Mouse (Mus musculus) thymus, adult 18-20 months (tissue): ENCODE measurements around the gene Olfr1002.
"Not testable (repeated sequence)": the region's sequence is repeated elsewhere in the genome, so short reads cannot be mapped to it uniquely, and the experiment has no call there.

Source experiments
- DNase-seq, 2 experiments: peaks; one replicate each; pipeline ENCODE4 v3.0.0; 2022; ENCODE audit warnings: mixed read lengths in 2 of 2

Gene Olfr1002

GRCm38 (mm10) chr2:85650604-85651003 is at the start of gene Olfr1002:
Gene Olfr1002, minus strand, starts transcription at chr2:85650704.
- no peak for DNase-seq

DNA sequence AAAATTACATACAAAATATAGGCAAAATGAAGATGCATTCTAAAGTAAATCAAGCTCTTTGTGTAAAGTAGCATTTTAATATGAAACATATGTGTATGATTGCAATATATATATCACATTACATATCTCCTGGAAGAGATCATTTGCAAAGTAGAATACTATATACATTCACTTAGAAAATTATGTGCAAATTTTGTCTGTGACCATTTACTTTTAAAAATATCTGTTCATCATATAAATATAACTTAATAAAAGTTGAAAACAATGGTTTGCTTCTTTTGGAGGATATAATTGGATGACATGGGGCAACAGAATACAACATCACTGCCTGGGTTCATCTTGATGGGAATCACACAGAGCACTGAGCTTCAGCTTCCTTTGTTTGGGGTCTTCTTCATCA is 38.6 kb upstream of the Olfr1002 start, which contains the start of gene Olfr1008:
Gene Olfr1008 (plus strand): TSS at position 301 of the 400 bp plus-strand sequence.
- no peak for DNase-seq

DNA sequence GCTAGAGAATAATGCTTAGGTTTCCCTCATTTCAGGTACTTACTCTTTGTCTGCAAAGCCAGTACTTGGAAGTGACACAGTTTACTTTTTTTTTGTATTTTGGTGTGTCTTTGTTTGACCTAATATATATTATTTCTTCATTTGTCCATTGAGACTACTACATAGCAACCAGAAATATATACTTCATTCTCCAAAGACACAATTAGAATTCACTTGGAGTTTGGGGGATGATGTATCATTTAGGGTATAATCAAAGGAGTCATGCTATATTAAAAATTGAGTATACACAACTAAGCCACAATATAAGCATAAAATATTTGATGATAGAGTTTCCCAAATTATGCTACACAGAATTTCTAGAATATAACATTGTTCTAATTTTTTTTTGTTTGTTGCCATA is 28.2 kb upstream of the Olfr1002 start, which contains the start of gene Olfr1006:
Gene Olfr1006 (minus strand): TSS at position 101 of the 400 bp plus-strand sequence.
- no peak for DNase-seq

DNA sequence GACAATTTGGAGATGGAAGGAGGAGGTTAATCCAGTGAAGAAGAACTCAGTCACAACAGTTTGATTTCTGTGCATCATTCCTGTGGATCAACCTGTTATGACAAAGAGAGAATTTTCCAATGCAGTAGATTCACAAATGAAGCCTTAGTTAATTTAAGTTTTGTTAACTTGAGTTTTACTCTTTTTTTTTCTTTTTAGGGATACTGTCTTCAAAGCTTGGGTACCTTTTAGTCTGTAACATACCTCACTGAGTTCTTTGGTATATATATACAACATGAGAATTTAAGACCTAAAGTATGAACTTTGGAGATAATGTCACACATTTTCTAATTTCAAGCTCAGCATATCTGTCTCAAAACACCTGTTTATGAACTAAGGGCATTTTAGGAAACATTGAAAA is 13.9 kb upstream of the Olfr1002 start, which contains the start of gene Olfr154:
Gene Olfr154 (minus strand): TSS at position 101 of the 400 bp plus-strand sequence.
- DNase-seq: not testable (repeated sequence)

DNA sequence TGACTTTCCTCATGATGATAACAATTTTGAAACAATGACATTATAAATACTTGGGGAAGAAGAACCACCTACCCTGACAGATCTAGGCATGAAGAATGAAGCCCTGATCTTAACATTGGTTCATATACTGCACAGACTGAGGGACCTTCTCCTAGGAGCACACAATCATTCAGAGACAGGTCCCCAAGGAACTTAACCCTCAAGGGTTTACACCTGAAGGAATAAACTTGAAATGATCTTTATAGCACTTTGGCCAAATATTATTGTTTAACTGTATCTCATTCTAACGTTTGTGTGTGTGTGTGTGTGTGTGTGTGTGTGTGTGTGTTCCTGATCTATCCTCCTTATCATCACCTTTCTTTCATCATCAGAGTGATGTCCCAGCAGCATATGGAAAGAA is 38.7 kb downstream of the Olfr1002 start, which contains the start of gene Olfr1000:
Gene Olfr1000 (minus strand): TSS at position 101 of the 400 bp plus-strand sequence.
- DNase-seq: no peak
